Mouse (Mus musculus) cerebellum, adult 2 months (tissue): ENCODE data around the gene Olfr1282.

Experiments used
- CTCF ChIP-seq: fragments of 200-500 bp; IDR thresholded peaks from 2 replicates; pipeline ENCODE4 v1.5.1; 2011; ENCODE audit warnings: low read depth, mild to moderate bottlenecking, control low read depth, low read length, moderate library complexity, borderline replicate concordance; ENCODE audit not compliant: insufficient read depth
- POLR2A ChIP-seq: fragments of 200-500 bp; IDR thresholded peaks from 2 replicates; pipeline ENCODE4 v1.6.1; 2011; ENCODE audit warnings: low read length, control low read depth, borderline replicate concordance; ENCODE audit not compliant: insufficient read depth

DNA sequence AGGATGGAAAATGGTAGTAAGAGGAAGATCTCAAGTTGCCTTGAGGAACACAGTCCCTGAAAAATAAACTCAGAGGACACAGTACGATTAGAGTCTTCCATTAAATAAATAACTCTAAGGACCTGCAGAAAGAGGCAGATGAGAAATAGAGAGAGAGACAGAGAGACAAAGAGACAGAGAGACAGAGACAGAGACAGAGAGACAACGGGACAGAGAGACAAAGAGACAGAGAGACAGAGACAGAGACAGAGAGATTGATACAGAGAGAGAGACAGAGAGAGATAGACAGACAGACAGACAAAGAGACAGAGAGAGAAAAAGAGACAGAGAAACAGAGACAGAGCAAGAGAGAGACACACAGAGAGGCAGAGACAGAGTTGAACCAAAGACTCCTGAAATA is at the start of gene Olfr1282:
- TF ChIP-seq CTCF (no peak), POLR2A (no peak)
